Mouse (Mus musculus) stomach, postnatal 0 days (tissue): ENCODE measurements around the gene Tcn2. TPM values are rescaled to one million over a fixed set of nuclear protein-coding genes. Genes with fewer than 3 reads are reported as not detected.

Experiments
- ATAC-seq: fragments of 200-750 bp; cut with Nextera tagmentation; 2 replicates; pipeline ENCODE4 v1.8.0; 2017; ENCODE audit not compliant: low FRiP score, low TSS enrichment
- DNase-seq: peaks from one replicate; pipeline ENCODE4 v3.0.0-alpha.2; 2016; ENCODE audit warnings: low spot score
- H3K27ac ChIP-seq: fragments of 300-500 bp; sonication (generic); replicated peaks from 2 replicates; pipeline ENCODE4 v1.5.1; 2014; ENCODE audit warnings: mild to moderate bottlenecking, control low read depth
- H3K27me3 ChIP-seq: fragments of 300-500 bp; sonication (generic); 2 replicates; pipeline ENCODE4 v1.6.1; 2014; ENCODE audit warnings: low read length; ENCODE audit not compliant: control insufficient read depth, insufficient read depth
- H3K36me3 ChIP-seq: fragments of 300-500 bp; sonication (generic); 2 replicates; pipeline ENCODE4 v1.6.1; 2014; ENCODE audit warnings: low read length, mixed read lengths; ENCODE audit not compliant: control insufficient read depth, insufficient read depth
- H3K4me1 ChIP-seq: fragments of 300-500 bp; sonication (generic); replicated peaks from 2 replicates; pipeline ENCODE4 v1.6.1; 2014; ENCODE audit warnings: antibody characterized with exemption; ENCODE audit not compliant: control insufficient read depth, insufficient read depth
- H3K4me2 ChIP-seq: fragments of 300-500 bp; sonication (generic); replicated peaks from 2 replicates; pipeline ENCODE4 v1.6.1; 2014; ENCODE audit warnings: low read depth, mild to moderate bottlenecking, control low read depth, moderate library complexity
- H3K4me3 ChIP-seq: fragments of 300-500 bp; sonication (generic); 2 replicates; pipeline ENCODE4 v1.5.1; 2014; ENCODE audit warnings: low read depth, low read length, control low read depth
- H3K9ac ChIP-seq: fragments of 300-500 bp; sonication (generic); 2 replicates; pipeline ENCODE4 v1.6.1; 2014; ENCODE audit warnings: mild to moderate bottlenecking, low read length, control low read depth, mixed read lengths
- H3K9me3 ChIP-seq: fragments of 300-500 bp; sonication (generic); 2 replicates; pipeline ENCODE4 v1.6.1; 2016; ENCODE audit warnings: low read length; ENCODE audit not compliant: control insufficient read depth
- CTCF ChIP-seq: IDR thresholded peaks from 2 replicates; pipeline ENCODE4 v1.5.1; 2016; ENCODE audit warnings: antibody characterized with exemption, low read depth, mild to moderate bottlenecking, moderate library complexity
- EP300 ChIP-seq: optimal IDR thresholded peaks from 2 replicates; pipeline ENCODE3; 2016; ENCODE audit warnings: antibody characterized with exemption
- WGBS: fragments of 180-500 bp; shearing (Covaris S2); extraction: QIAGEN DNeasy Blood & Tissue Kit; methylation state at CpG from one replicate; pipeline ENCODE4 v1.1.7; 2014; 5-methylcytosine and 5-hydroxymethylcytosine counted together
- polyA plus RNA-seq: library from polyadenylated mRNA; unstranded; fragments of >200 nt; fragmentation: Nextera tagmentation; extraction: Ambion mirVana; gene quantifications from 2 replicates; pipeline ENCODE4 v1.2.1, GENCODE M21; 2015

The Tcn2 gene
- polyA plus RNA-seq, 1 experiment from 2014 or later = 47.5 TPM

- peaks cover 17% of the 10 kb centered on the region for H3K36me3 ChIP-seq
- H3K27ac ChIP-seq = no peak overlapping the region
- H3K9me3 ChIP-seq = no peaks in the 10 kb centered on the region
- H3K9ac ChIP-seq = no peak overlapping the region
- TF ChIP-seq EP300 (no peak), CTCF (no peak)
- ATAC-seq = no peak
- H3K4me3 ChIP-seq = no peak overlapping the region
- 0 out of 2 replicates have a peak, but pooled peaks cover 2% of the 10 kb centered on the region for H3K4me1 ChIP-seq
- no peaks in the 10 kb centered on the region for H3K27me3 ChIP-seq
- no peak for DNase-seq
- 90% methylated on average over 7 of the region's 7 CpGs for WGBS
- H3K4me2 ChIP-seq = no peak overlapping the region
Measured at GRCm38 (mm10) chr11:3970361-3970760, 38.4 kb upstream of the Tcn2 start.

- 0 out of 2 replicates have a peak, but pooled peaks cover 2% of the 10 kb centered on the region for H3K4me1 ChIP-seq
- WGBS = 80% methylated on average over 3 of the region's 3 CpGs
- no peak overlapping the region for H3K4me2 ChIP-seq
- no peak overlapping the region for H3K9ac ChIP-seq
- peak; percentile 57 for TF ChIP-seq CTCF
- TF ChIP-seq EP300 = no peak
- no peak overlapping the region for H3K4me3 ChIP-seq
- no peak overlapping the region for H3K27ac ChIP-seq
- peaks cover 17% of the 10 kb centered on the region for H3K36me3 ChIP-seq
- no peaks in the 10 kb centered on the region for H3K27me3 ChIP-seq
- DNase-seq = no peak
- no peak for ATAC-seq
- H3K9me3 ChIP-seq = no peaks in the 10 kb centered on the region
Measured at GRCm38 (mm10) chr11:3969837-3970236, 37.9 kb upstream of the Tcn2 start.

- WGBS = 7% methylated on average over 11 of the region's 11 CpGs
- H3K36me3 ChIP-seq = peaks cover 5% of the 10 kb centered on the region; the same call in 1 of the 2 replicates
- peak overlapping the region; percentile 52 for H3K4me2 ChIP-seq
- DNase-seq = no peak
- peak overlapping the region; percentile 79 for H3K27ac ChIP-seq
- ATAC-seq = no peak
- no peaks in the 10 kb centered on the region for H3K27me3 ChIP-seq
- TF ChIP-seq EP300 (no peak), CTCF (no peak)
- H3K4me3 ChIP-seq = peak overlapping the region; percentile 57
- peak overlapping the region; percentile 80 for H3K9ac ChIP-seq
- H3K4me1 ChIP-seq = 0 out of 2 replicates have a peak, but pooled peaks cover 2% of the 10 kb centered on the region
- no peaks in the 10 kb centered on the region for H3K9me3 ChIP-seq
Measured at GRCm38 (mm10) chr11:3964416-3965172, 32.6 kb upstream of the Tcn2 start.

GRCm38 (mm10) chr11:3963610-3964415, 31.9 kb upstream of the Tcn2 start, which contains the start of gene Pes1:
Pes1 (plus strand) TSS chr11:3963975.
- Histone ChIP-seq H3K9ac (peak within 1 kb of the TSS; percentile 80), H3K4me2 (peak within 1 kb of the TSS; percentile 52), H3K9me3 (no peaks in the 10 kb centered on the region), H3K36me3 (0 out of 2 replicates have a peak, but pooled peaks cover 4% of the 10 kb centered on the region), H3K4me3 (peak within 1 kb of the TSS; percentile 57), H3K27ac (peak within 1 kb of the TSS; percentile 79), H3K27me3 (no peaks in the 10 kb centered on the region), H3K4me1 (0 out of 2 replicates have a peak, but pooled peaks cover 2% of the 10 kb centered on the region)
- TF ChIP-seq CTCF (0 out of 2 replicates have a peak, but pooled peaks have one; percentile 10), EP300 (peak; percentile 97)
- ATAC-seq (peak; percentile 90), DNase-seq (peak; percentile 78)
- 1% methylated on average over 31 of the region's 31 CpGs for WGBS

- 0 out of 2 replicates have a peak, but pooled peaks cover under 1% of the 10 kb centered on the region for H3K36me3 ChIP-seq
- no peak overlapping the region for H3K4me3 ChIP-seq
- 0 out of 2 replicates have a peak, but pooled peaks cover 2% of the 10 kb centered on the region for H3K4me1 ChIP-seq
- H3K4me2 ChIP-seq = peak overlapping the region; percentile 52; the same call in 1 of the 2 replicates
- no peaks in the 10 kb centered on the region for H3K27me3 ChIP-seq
- ATAC-seq = peak; percentile 17; the same call in 1 of the 2 replicates
- H3K9ac ChIP-seq = no peak overlapping the region
- H3K27ac ChIP-seq = no peak overlapping the region
- TF ChIP-seq CTCF = no peak
- TF ChIP-seq EP300 = no peak
- no peaks in the 10 kb centered on the region for H3K9me3 ChIP-seq
- DNase-seq = no peak
- 72% methylated on average over 10 of the region's 10 CpGs for WGBS
Measured at GRCm38 (mm10) chr11:3963155-3963554, 31.2 kb upstream of the Tcn2 start.
